Mouse (Mus musculus) testis, adult 2 months (tissue): ENCODE data around the gene Bach2.

Experiments
- CTCF ChIP-seq: fragments of 200-500 bp; IDR thresholded peaks from 2 replicates; pipeline ENCODE4 v1.5.1; 2012; ENCODE audit warnings: low read depth, mild to moderate bottlenecking, inconsistent platforms, low read length, moderate library complexity; ENCODE audit not compliant: control insufficient read depth, insufficient read depth, insufficient replicate concordance
- POLR2A ChIP-seq: fragments of 200-500 bp; IDR thresholded peaks from 2 replicates; pipeline ENCODE4 v1.6.1; 2012; ENCODE audit warnings: low read depth, mild to moderate bottlenecking, inconsistent platforms, low read length, moderate library complexity; ENCODE audit not compliant: control insufficient read depth

DNA sequence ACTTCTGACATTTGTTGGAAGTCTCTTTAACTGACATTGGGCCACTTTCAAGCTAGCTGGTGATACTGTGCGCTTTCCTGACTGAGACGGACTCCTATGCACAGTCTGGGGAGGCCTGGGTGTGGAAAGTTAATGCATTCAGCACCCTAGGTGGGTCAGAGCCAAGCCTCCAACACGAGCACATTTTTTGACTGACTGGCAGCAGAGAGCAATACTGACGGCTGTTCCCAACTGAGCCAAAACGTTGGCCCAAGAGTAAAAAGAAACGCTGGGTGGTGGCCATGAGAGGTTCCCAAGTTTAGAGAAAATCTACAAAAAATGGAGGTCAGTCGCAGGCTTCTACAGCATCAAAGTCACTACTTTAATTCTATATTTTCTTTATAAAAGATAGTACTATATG is 272.3 kb downstream of the Bach2 start:
- TF ChIP-seq CTCF: no peak
- no peak for TF ChIP-seq POLR2A
